In genomic region chrX:12917105-12917504, GRCm38 (mm10) we compare ENCODE assay signal across 8 mouse cellular contexts.
DNase-seq lines count a peak whose midpoint lies in the region; ATAC-seq and TF ChIP-seq lines count a peak whose summit lies in the region.

No protein-coding gene starts in this region.

- H3K9ac ChIP-seq in forebrain, embryonic 15.5 days (replicated peaks): no peak overlapping the region
- H3K9ac ChIP-seq in intestine, embryonic 15.5 days: peak overlapping the region; percentile 17; the same call in 1 of the 2 replicates
- H3K9ac ChIP-seq in liver, postnatal 0 days (replicated peaks): no peak overlapping the region

- no peaks in the 10 kb centered on the region for H3K9me3 ChIP-seq in forebrain, embryonic 15.5 days
- H3K9me3 ChIP-seq in intestine, embryonic 15.5 days: no peaks in the 10 kb centered on the region
- H3K9me3 ChIP-seq in liver, postnatal 0 days (ENCODE audit: low read length): no peaks in the 10 kb centered on the region

- TF ChIP-seq EP300 in liver, postnatal 0 days (IDR thresholded peaks at IDR 0.05; ENCODE audit: low read depth): no peak

- no peak for DNase-seq in layer of hippocampus, adult 2 months (ENCODE audit: low spot score in 2 of 2)
- DNase-seq in layer of hippocampus, adult 8-10 months (ENCODE audit: low spot score in 2 of 2): no peak
- DNase-seq in liver, postnatal 0 days: peak; percentile 15
- peak; percentile 55 for DNase-seq in ovary, postnatal 36 days (ENCODE audit: low spot score)
- no peak for DNase-seq in spleen, postnatal 36 days (ENCODE audit: low spot score in 2 of 2)
- no peak for DNase-seq in layer of hippocampus, postnatal 14 days (ENCODE audit: low spot score in 2 of 2)

- H3K27me3 ChIP-seq in forebrain, embryonic 15.5 days: no peaks in the 10 kb centered on the region
- 0 out of 2 replicates have a peak, but pooled peaks cover 4% of the 10 kb centered on the region for H3K27me3 ChIP-seq in intestine, embryonic 15.5 days (replicated peaks)
- no peaks in the 10 kb centered on the region; the same call in 1 of the 2 replicates for H3K27me3 ChIP-seq in liver, postnatal 0 days (ENCODE audit: insufficient read depth, low read length)

- TF ChIP-seq CTCF in layer of hippocampus, adult 2 months (conservative IDR thresholded peaks at IDR 0.05): peak; percentile 44
- no peak for TF ChIP-seq CTCF in liver, postnatal 0 days (IDR thresholded peaks at IDR 0.05; ENCODE audit: low read depth)

- peak overlapping the region; percentile 23; the same call in 1 of the 2 replicates for H3K4me3 ChIP-seq in layer of hippocampus, adult 2 months
- peak overlapping the region; percentile 15; the same call in 1 of the 2 replicates for H3K4me3 ChIP-seq in forebrain, embryonic 15.5 days
- H3K4me3 ChIP-seq in intestine, embryonic 15.5 days (replicated peaks): no peak overlapping the region
- H3K4me3 ChIP-seq in liver, postnatal 0 days (ENCODE audit: low read depth, low read length): no peak overlapping the region

- no peaks in the 10 kb centered on the region for H3K4me1 ChIP-seq in forebrain, embryonic 15.5 days
- H3K4me1 ChIP-seq in intestine, embryonic 15.5 days (replicated peaks): no peaks in the 10 kb centered on the region
- no peaks in the 10 kb centered on the region for H3K4me1 ChIP-seq in liver, postnatal 0 days (ENCODE audit: insufficient read depth)

- peak overlapping the region; percentile 26 for H3K4me2 ChIP-seq in forebrain, embryonic 15.5 days (replicated peaks)
- H3K4me2 ChIP-seq in intestine, embryonic 15.5 days (replicated peaks): peak overlapping the region; percentile 45
- no peak overlapping the region for H3K4me2 ChIP-seq in liver, postnatal 0 days (ENCODE audit: low read depth, low read length)

- WGBS in forebrain, embryonic 15.5 days: 30% methylated on average over 13 of the region's 13 CpGs
- WGBS in intestine, embryonic 15.5 days: 28% methylated on average over 13 of the region's 13 CpGs
- 50% methylated on average over 13 of the region's 13 CpGs for WGBS in liver, postnatal 0 days (ENCODE audit: insufficient replicate concordance)

- no peak overlapping the region for H3K27ac ChIP-seq in layer of hippocampus, adult 2 months
- no peak overlapping the region for H3K27ac ChIP-seq in forebrain, embryonic 15.5 days (replicated peaks)
- no peak overlapping the region for H3K27ac ChIP-seq in intestine, embryonic 15.5 days
- H3K27ac ChIP-seq in liver, postnatal 0 days (ENCODE audit: low read depth): no peak overlapping the region

- ATAC-seq in forebrain, embryonic 15.5 days (replicated peaks): 0 out of 2 replicates have a peak, but pooled peaks have one; percentile 29
- peak; percentile 77 for ATAC-seq in intestine, embryonic 15.5 days
- ATAC-seq in liver, postnatal 0 days: peak; percentile 58

- H3K36me3 ChIP-seq in forebrain, embryonic 15.5 days: no peaks in the 10 kb centered on the region
- H3K36me3 ChIP-seq in intestine, embryonic 15.5 days: no peaks in the 10 kb centered on the region
- H3K36me3 ChIP-seq in liver, postnatal 0 days (replicated peaks; ENCODE audit: insufficient read depth, low read length): no peaks in the 10 kb centered on the region

Comparison
In these comparisons a context has a peak if more than half of its experiments do, and no peak if none do; other contexts are left out.
1. DNase-seq: peak in liver, postnatal 0 days (single experiment) and ovary, postnatal 36 days (single experiment); none in layer of hippocampus, adult 2 months (0 of 2), layer of hippocampus, adult 8-10 months (0 of 2), spleen, postnatal 36 days (0 of 2) and layer of hippocampus, postnatal 14 days (0 of 2).
2. H3K4me3 ChIP-seq: peak in layer of hippocampus, adult 2 months (single experiment) and forebrain, embryonic 15.5 days (single experiment); none in intestine, embryonic 15.5 days (single experiment) and liver, postnatal 0 days (single experiment).
3. Peak in every context shown above with its lines, with median percentiles within 50 percentile points of each other: ATAC-seq.